ENCODE assay signal across 29 mouse cellular contexts in the genomic region with DNA sequence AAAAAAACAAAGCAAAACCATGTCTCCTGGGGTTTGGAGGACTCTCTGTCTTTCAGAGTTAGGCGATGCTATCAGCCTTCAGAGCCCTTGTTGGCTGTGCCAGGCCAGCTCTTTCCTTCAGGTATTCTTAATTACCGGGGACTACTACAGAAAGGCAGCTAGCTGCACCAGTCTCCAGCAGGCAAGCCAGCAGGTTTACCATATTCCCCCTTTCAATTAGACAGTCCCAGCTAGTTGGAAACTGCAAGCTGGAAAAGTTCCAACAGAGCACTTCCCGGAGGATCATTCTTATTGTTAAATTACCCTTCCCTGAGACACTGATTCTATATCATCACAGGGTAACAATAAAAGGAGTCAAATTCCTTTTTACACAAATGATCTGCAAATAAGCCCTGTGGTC.
DNase-seq lines count a peak whose midpoint lies in the region; ATAC-seq and TF ChIP-seq lines count a peak whose summit lies in the region.
"Had no signal": no experiment of that assay in that cellular context is flagged by ENCODE, and none has a peak within 500 bp of the region (broad histone marks: within the 10 kb centered on the region; RNA-seq: fewer than 3 reads in every experiment).

No protein-coding gene starts in this region.

- H3K27me3 ChIP-seq in forebrain, embryonic 15.5 days: no peaks in the 10 kb centered on the region
- H3K27me3 ChIP-seq in forebrain, embryonic 12.5 days: no peaks in the 10 kb centered on the region
- no peaks in the 10 kb centered on the region for H3K27me3 ChIP-seq in MEL (ENCODE audit: control insufficient read depth in 1 of 2, insufficient read depth in 2 of 2, low read length in 2 of 2)
- H3K27me3 ChIP-seq in forebrain, embryonic 16.5 days (replicated peaks; ENCODE audit: control insufficient read depth, insufficient read depth, low read length): no peaks in the 10 kb centered on the region
- H3K27me3 ChIP-seq: embryonic facial prominence, embryonic 13.5 days; intestine, embryonic 15.5 days; liver, embryonic 12.5 days; neural tube, embryonic 15.5 days; stomach, embryonic 15.5 days had no signal

- H3K27ac ChIP-seq in forebrain, embryonic 15.5 days (replicated peaks): no peak overlapping the region
- no peak overlapping the region for H3K27ac ChIP-seq in forebrain, embryonic 12.5 days
- H3K27ac ChIP-seq in MEL (ENCODE audit: control insufficient read depth, low read depth, low read length): no peak overlapping the region
- no peak overlapping the region for H3K27ac ChIP-seq in forebrain, embryonic 16.5 days (ENCODE audit: low read length)
- H3K27ac ChIP-seq: embryonic facial prominence, embryonic 13.5 days; hindbrain, embryonic 10.5 days; intestine, embryonic 15.5 days; layer of hippocampus, adult 2 months; liver, embryonic 12.5 days; neural tube, embryonic 15.5 days; stomach, embryonic 15.5 days had no signal

- DNase-seq in cerebellum, postnatal 10 days: peak; percentile 30
- no peak for DNase-seq in cerebellum, adult 9-10 months
- no peak for DNase-seq in MEL (ENCODE audit: low read depth, low spot score)
- no peak for DNase-seq in layer of hippocampus, postnatal 36 days
- DNase-seq: adrenal gland, adult 8-10 months; embryo, embryonic 11 days; gastrocnemius, postnatal 14 days; heart, postnatal 14 days; kidney, adult 2 months; kidney, postnatal 36 days; left cerebral cortex, postnatal 4 days; liver, postnatal 0 days; lung, postnatal 36 days; retina, postnatal 1 day; right cerebral cortex, postnatal 25 days had no signal

- H3K4me2 ChIP-seq in forebrain, embryonic 15.5 days (replicated peaks): no peak overlapping the region
- no peak overlapping the region for H3K4me2 ChIP-seq in forebrain, embryonic 12.5 days
- H3K4me2 ChIP-seq in forebrain, embryonic 16.5 days (ENCODE audit: low read length): no peak overlapping the region
- H3K4me2 ChIP-seq: embryonic facial prominence, embryonic 13.5 days; intestine, embryonic 15.5 days; liver, embryonic 12.5 days; midbrain, embryonic 11.5 days; neural tube, embryonic 15.5 days; stomach, embryonic 15.5 days had no signal

- no peak overlapping the region for H3K9ac ChIP-seq in forebrain, embryonic 15.5 days (replicated peaks)
- H3K9ac ChIP-seq in forebrain, embryonic 12.5 days: no peak overlapping the region
- no peak overlapping the region for H3K9ac ChIP-seq in MEL (ENCODE audit: control insufficient read depth, low read depth, low read length, poor library complexity, severe bottlenecking)
- H3K9ac ChIP-seq in forebrain, embryonic 16.5 days (replicated peaks; ENCODE audit: low read depth, low read length): no peak overlapping the region
- H3K9ac ChIP-seq: embryonic facial prominence, embryonic 13.5 days; intestine, embryonic 15.5 days; liver, embryonic 12.5 days; liver, postnatal 0 days; neural tube, embryonic 15.5 days; stomach, embryonic 15.5 days had no signal

- H3K4me3 ChIP-seq in forebrain, embryonic 15.5 days: no peak overlapping the region
- no peak overlapping the region for H3K4me3 ChIP-seq in forebrain, embryonic 12.5 days (replicated peaks)
- peak overlapping the region; percentile 24 to 66 for H3K4me3 ChIP-seq in MEL (ENCODE audit: control insufficient read depth in 1 of 2, insufficient read depth in 1 of 2, low read depth in 2 of 2, low read length in 2 of 2)
- H3K4me3 ChIP-seq in forebrain, embryonic 16.5 days (replicated peaks; ENCODE audit: low read length): no peak overlapping the region
- H3K4me3 ChIP-seq: embryonic facial prominence, embryonic 13.5 days; erythroblast, embryonic 14.5 days; hindbrain, embryonic 10.5 days; intestine, embryonic 15.5 days; layer of hippocampus, adult 2 months; liver, embryonic 12.5 days; neural tube, embryonic 15.5 days; stomach, embryonic 15.5 days had no signal

- no peak for TF ChIP-seq POLR2A in MEL (IDR thresholded peaks at IDR 0.05; ENCODE audit: control insufficient read depth in 1 of 2, insufficient read depth in 1 of 2, low read depth in 1 of 2, low read length in 2 of 2, poor library complexity in 1 of 2)

- no peak for TF ChIP-seq CTCF in MEL (IDR thresholded peaks at IDR 0.05 in 2 of 3, conservative IDR thresholded peaks at IDR 0.05 in 1 of 3; ENCODE audit: control insufficient read depth in 1 of 3, insufficient read depth in 1 of 3, low read depth in 2 of 3, low read length in 3 of 3, poor library complexity in 1 of 3, severe bottlenecking in 1 of 3)

- no peaks in the 10 kb centered on the region for H3K9me3 ChIP-seq in forebrain, embryonic 15.5 days
- no peaks in the 10 kb centered on the region for H3K9me3 ChIP-seq in forebrain, embryonic 12.5 days
- no peaks in the 10 kb centered on the region for H3K9me3 ChIP-seq in MEL (replicated peaks; ENCODE audit: insufficient read depth, low read length)
- H3K9me3 ChIP-seq in forebrain, embryonic 16.5 days (ENCODE audit: control insufficient read depth, low read length): no peaks in the 10 kb centered on the region
- H3K9me3 ChIP-seq: embryonic facial prominence, embryonic 13.5 days; hindbrain, embryonic 10.5 days; intestine, embryonic 15.5 days; liver, embryonic 12.5 days; neural tube, embryonic 15.5 days; stomach, embryonic 15.5 days had no signal

- no peaks in the 10 kb centered on the region for H3K4me1 ChIP-seq in forebrain, embryonic 15.5 days
- 0 out of 2 replicates have a peak, but pooled peaks cover 2% of the 10 kb centered on the region for H3K4me1 ChIP-seq in forebrain, embryonic 12.5 days
- H3K4me1 ChIP-seq in MEL (ENCODE audit: control insufficient read depth in 1 of 2, insufficient read depth in 2 of 2, low read length in 2 of 2): no peaks in the 10 kb centered on the region
- H3K4me1 ChIP-seq in forebrain, embryonic 16.5 days (replicated peaks; ENCODE audit: control insufficient read depth, insufficient read depth, low read length): no peaks in the 10 kb centered on the region
- H3K4me1 ChIP-seq: hindbrain, embryonic 10.5 days; intestine, embryonic 15.5 days; liver, embryonic 12.5 days; stomach, embryonic 15.5 days had no signal

- 22% methylated on average over 3 of the region's 3 CpGs for WGBS in forebrain, embryonic 15.5 days
- WGBS in forebrain, embryonic 12.5 days: 25% methylated on average over 3 of the region's 3 CpGs
- 10% methylated on average over 3 of the region's 3 CpGs for WGBS in forebrain, embryonic 16.5 days

- no peaks in the 10 kb centered on the region for H3K79me2 ChIP-seq in MEL (ENCODE audit: control insufficient read depth, insufficient read depth, low read length, poor library complexity)

- TF ChIP-seq EP300 in MEL (IDR thresholded peaks at IDR 0.05; ENCODE audit: low read depth in 1 of 2, low read length in 2 of 2): no peak

- H3K36me3 ChIP-seq in forebrain, embryonic 15.5 days: no peaks in the 10 kb centered on the region
- no peaks in the 10 kb centered on the region for H3K36me3 ChIP-seq in forebrain, embryonic 12.5 days (replicated peaks)
- H3K36me3 ChIP-seq in MEL (ENCODE audit: control insufficient read depth in 1 of 2, insufficient read depth in 2 of 2, low read length in 2 of 2): no peaks in the 10 kb centered on the region
- no peaks in the 10 kb centered on the region for H3K36me3 ChIP-seq in forebrain, embryonic 16.5 days (ENCODE audit: control insufficient read depth, insufficient read depth)
- H3K36me3 ChIP-seq: embryonic facial prominence, embryonic 13.5 days; hindbrain, embryonic 10.5 days; intestine, embryonic 15.5 days; liver, embryonic 12.5 days; neural tube, embryonic 15.5 days; stomach, embryonic 15.5 days had no signal

- no peak for TF ChIP-seq RAD21 in MEL (IDR thresholded peaks at IDR 0.05; ENCODE audit: low read depth, low read length)

- peak; percentile 68 for ATAC-seq in forebrain, embryonic 15.5 days (replicated peaks)
- ATAC-seq in forebrain, embryonic 12.5 days (ENCODE audit: low FRiP score): no peak
- peak; percentile 72 for ATAC-seq in forebrain, embryonic 16.5 days
- ATAC-seq: CD4-positive, CD25-positive, alpha-beta regulatory T cell, adult 4 months; hindbrain, embryonic 16.5 days; intestine, embryonic 15.5 days; liver, embryonic 12.5 days; liver, postnatal 0 days had no signal

TF ChIP-seq in MEL, 35 proteins besides CTCF, POLR2A, EP300 and RAD21:
- TF ChIP-seq POLR2AphosphoS2 (IDR thresholded peaks at IDR 0.05; ENCODE audit: low read length) (no peak), CHD2 (IDR thresholded peaks at IDR 0.05; ENCODE audit: low read length) (no peak), ZKSCAN1 (IDR thresholded peaks at IDR 0.05; ENCODE audit: low read depth, low read length) (no peak), USF1 (IDR thresholded peaks at IDR 0.05; ENCODE audit: low read depth, low read length) (no peak), ZC3H11A (IDR thresholded peaks at IDR 0.05; ENCODE audit: low read depth, low read length) (no peak), RCOR1 (IDR thresholded peaks at IDR 0.05; ENCODE audit: low read depth, low read length) (no peak), CHD1 (IDR thresholded peaks at IDR 0.05; ENCODE audit: low read depth, low read length) (no peak), UBTF (IDR thresholded peaks at IDR 0.05; ENCODE audit: borderline replicate concordance, insufficient read depth, low read depth, low read length) (no peak), NELFE (IDR thresholded peaks at IDR 0.05; ENCODE audit: low read depth, low read length) (no peak), HCFC1 (IDR thresholded peaks at IDR 0.05; ENCODE audit: low read depth, low read length) (no peak)

Comparison
In these comparisons a context has a peak if more than half of its experiments do, and no peak if none do; other contexts are left out.
1. DNase-seq: peak in cerebellum, postnatal 10 days (2 of 2); none in cerebellum, adult 9-10 months (single experiment), MEL (single experiment) and layer of hippocampus, postnatal 36 days (0 of 2).
2. H3K4me3 ChIP-seq: peak in MEL (2 of 2); none in forebrain, embryonic 15.5 days (single experiment), forebrain, embryonic 12.5 days (single experiment) and forebrain, embryonic 16.5 days (single experiment).